Mouse (Mus musculus): ENCODE results near the gene Gm28038. TPM values are rescaled to one million over a fixed set of nuclear protein-coding genes. Genes with fewer than 3 reads are reported as not detected.
A peak's percentile ranks its signal among the peaks of the same experiment; 100 is the strongest.

Gm28038 gene
- total RNA-seq (2021), result not detected
- long read RNA-seq, experiment 1, result 0 reads
- long read RNA-seq, experiment 2, result 0 reads

DNA sequence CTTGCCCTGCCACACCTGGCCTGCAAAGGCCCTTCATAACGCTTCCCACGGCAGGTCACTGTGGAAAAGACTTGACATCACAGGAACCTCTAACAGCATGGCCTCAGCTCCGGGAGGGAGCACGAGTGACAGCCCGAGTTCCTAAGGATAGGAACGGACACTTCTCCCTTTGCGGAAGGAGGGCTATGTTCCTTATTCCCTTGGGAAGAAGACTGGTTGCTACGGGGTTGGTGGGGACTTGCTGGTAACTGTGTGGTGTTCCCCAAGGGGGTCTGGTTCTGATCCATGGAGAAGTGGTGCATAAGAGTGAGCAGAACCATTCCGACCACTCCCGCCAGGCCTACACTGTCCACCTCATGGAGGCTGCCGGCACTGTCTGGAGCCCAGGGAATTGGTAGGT lies at the start of gene Gm28038:
Gm28038 (plus strand) TSS at position 301 of the 400 bp plus-strand sequence.
- DNase-seq, result no peak

GRCm38 (mm10) chr2:30235593-30235992 lies 45.2 kb upstream of the Gm28038 start:
- no peak for DNase-seq

GRCm38 (mm10) chr2:30236426-30237198 lies 44.2 kb upstream of the Gm28038 start:
- no peak for DNase-seq

- DNase-seq, result peak; percentile 100
Observed at GRCm38 (mm10) chr2:30237199-30237880, 43.5 kb upstream of the Gm28038 start, which contains the start of gene Lrrc8a. Lrrc8a (plus strand) TSS chr2:30237715.

DNA sequence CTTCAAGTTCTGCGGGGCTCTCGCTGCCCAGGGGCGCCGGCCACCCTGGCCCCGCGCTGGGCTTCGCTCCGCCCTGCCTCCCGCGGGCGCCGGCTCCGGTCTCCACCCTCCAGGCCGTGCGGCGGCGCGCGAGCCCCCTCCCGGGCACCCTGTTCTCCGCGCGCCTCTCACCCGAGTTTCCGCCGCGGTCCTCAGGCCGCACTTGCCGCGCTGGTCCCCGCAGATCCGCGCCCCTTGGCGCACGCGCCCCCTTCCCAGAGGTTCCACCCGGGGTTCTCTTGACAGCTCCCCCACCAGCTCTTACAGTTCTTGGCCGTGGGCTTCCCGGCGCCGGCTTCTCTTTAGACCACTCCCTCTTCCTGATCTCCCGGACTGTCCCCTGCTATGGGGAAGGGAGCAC lies 43.0 kb upstream of the Gm28038 start:
- DNase-seq, result peak in 1 of 2 experiments; percentile 81

- DNase-seq, result peak; percentile 46 to 60
Observed at GRCm38 (mm10) chr2:30238906-30239465, 41.9 kb upstream of the Gm28038 start.

GRCm38 (mm10) chr2:30239777-30240176 lies 41.1 kb upstream of the Gm28038 start:
- peak; percentile 86 to 92 for DNase-seq

- DNase-seq, result no peak
Observed at GRCm38 (mm10) chr2:30240267-30240666, 40.6 kb upstream of the Gm28038 start, which contains the start of gene Gm28035. Gm28035 (plus strand) TSS chr2:30240567.

GRCm38 (mm10) chr2:30242509-30242908 lies 38.3 kb upstream of the Gm28038 start:
- peak; percentile 85 to 95 for DNase-seq

DNA sequence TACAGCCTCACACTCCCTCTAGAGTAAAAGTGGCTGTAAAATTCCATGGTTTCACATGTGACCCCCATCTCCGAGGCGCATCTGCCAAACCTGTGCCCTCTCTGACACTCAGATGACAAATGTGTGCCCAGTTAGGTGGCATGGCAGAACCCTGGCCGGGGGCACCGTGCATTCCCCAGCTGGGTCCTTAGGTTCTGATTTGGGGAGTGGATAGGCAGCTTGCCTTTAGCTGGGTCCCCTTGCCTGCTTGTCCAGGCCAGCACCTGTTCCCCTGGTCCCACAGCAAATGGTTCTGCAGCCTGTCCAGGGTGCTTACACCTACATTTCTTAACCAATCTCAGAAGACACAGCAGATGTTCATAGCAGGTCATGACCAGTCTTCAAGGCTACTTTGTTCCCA lies 37.5 kb upstream of the Gm28038 start:
- peak in 1 of 2 experiments; percentile 41 for DNase-seq

DNA sequence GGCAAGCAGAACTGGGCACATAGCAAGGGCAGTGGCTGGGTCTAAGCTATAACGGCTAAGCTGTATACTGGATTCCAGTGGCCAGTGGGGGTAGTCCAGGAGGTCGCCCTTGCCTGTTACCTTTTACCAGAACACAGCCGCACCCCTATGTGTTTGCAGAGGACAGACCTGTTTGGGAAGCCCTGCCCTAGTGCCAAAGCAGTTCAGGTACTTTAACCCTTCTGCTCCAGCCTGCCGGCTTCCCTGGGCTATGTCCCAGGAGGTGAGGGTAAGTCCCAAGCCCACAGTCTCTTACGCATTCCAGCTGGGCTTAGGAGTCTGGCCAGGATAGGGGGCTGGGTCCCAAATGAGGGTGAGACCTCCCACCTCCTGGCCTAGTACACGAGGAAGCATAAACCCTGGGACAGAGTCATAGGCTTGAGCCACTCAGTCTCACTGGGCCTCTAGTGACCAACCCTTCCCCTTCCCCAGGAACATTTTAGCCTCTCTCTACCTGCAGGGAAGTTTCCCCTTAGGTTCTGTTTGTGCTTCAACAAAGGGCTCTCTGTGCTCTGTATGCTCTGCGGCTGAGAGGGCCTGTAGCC lies 36.2 kb upstream of the Gm28038 start:
- peak in 1 of 2 experiments; percentile 30 for DNase-seq

DNA sequence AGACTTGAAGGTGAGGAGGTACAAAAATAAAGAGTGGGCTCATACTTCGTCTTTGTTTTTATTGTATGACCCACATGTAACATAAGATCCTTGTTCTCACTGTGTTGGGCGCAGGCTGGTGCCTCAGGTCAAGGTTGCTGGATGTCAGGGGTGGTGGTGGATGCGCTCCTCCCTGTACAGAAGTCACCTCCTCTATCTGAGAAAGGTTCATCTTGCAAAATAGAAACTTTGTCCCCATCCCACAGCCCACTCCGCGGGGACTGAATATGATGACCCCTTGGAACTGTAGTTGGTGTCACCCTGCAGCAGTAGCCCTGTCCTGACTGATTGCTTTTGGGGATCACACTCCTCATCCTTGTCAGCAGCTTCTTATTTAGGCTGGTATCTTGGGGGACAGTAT lies 33.8 kb upstream of the Gm28038 start:
- DNase-seq, result no peak

GRCm38 (mm10) chr2:30247681-30248080 lies 33.2 kb upstream of the Gm28038 start:
- peak; percentile 36 to 48 for DNase-seq

- peak in 1 of 2 experiments; percentile 13 for DNase-seq
Observed at GRCm38 (mm10) chr2:30249182-30249581, 31.7 kb upstream of the Gm28038 start.

- DNase-seq, result peak in 1 of 2 experiments; percentile 39
Observed at GRCm38 (mm10) chr2:30250166-30251128, 30.4 kb upstream of the Gm28038 start.

DNA sequence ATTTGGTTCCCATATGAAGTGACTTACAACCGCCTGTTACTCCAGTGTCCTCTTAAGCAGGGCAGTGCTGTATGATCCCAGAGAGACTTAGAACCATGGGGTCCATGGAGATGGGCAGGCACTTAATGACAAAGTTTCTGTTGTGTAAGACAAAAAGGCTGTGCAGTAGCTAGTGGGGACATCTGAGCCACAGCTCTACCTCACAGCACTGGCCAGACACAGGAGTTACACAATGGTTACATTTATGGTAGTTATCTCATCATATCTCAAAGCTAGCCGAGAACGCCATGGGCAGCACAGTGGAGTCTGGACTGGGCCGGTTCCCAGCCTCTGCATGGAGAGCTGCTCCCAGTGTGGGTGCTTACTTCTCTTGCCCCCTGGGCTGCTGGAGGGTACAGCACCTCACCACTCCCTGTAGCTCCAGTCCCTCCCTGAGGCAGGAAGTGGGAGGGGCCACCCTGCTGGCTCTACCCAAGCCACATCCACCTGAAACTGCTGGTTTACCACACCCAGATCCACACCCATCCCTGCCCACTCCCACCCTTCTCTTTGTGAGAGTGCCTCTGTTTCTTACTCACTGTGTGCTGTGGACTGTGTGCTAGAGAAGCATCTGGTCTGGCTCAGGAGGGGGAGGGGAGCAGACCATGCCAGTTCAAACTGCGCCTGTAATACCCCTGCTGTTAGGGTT lies 29.3 kb upstream of the Gm28038 start:
- peak; percentile 60 to 80 for DNase-seq

GRCm38 (mm10) chr2:30252521-30252920 lies 28.3 kb upstream of the Gm28038 start:
- DNase-seq, result peak in 1 of 2 experiments; percentile 16

DNA sequence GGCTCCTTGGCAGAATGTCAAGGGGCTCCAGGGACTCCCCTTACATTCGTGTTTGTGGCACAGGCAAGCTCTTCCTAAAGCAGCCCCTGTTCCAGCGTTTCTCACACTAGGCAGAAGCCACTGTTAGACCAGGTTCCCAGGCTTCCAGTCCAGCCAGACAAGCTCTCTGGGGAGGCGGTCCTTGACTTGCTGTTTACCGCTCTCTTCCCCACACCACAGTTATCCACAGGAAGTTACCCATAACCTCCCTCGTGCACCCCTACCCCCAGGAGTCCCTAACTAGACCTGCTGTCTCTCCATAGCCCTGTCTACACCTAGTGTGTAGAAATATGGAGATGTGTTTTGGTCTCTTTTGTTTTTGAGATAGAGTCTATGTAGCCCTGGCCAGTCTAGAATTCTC lies 27.0 kb upstream of the Gm28038 start:
- DNase-seq, result peak; percentile 31 to 41

GRCm38 (mm10) chr2:30255631-30256395 lies 25.0 kb upstream of the Gm28038 start:
- peak in 1 of 2 experiments; percentile 17 for DNase-seq

All from heart, adult 18-20 months (tissue).